24 mouse cellular contexts compared by ENCODE assay signal in the genomic region with DNA sequence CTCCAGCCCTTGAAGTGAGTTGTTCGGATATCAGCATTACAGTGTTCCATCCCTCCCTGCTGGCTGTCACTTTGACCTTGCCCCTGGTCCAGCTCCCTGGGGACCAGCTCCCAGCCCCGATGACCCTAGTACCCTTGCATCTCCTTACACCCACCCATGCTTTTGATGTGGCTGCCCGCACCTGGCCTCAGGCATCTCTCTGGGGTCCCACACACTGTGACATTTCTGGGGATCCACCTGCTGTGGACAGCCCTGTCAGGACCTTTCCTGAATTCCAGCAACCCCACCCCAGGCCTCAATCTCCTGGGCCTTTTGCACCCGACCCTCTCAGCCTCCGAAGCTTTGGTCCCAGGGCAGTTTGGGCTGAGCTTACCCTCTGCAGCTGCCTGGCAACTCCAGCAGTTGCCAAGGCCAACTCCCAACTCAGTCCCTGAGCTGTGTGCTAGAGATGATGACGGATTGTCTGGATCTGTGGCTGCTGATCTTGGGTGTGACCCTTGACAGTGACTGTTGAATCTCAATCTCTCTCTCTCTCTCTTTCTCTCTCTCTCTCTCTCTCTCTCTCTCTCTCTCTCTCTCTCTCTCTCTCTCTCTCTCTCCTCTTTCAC. TPM values are rescaled to one million over a fixed set of nuclear protein-coding genes. Genes with fewer than 3 reads are reported as not detected.
DNase-seq lines count a peak whose midpoint lies in the region; ATAC-seq lines count a peak whose summit lies in the region.
"Had no signal": no experiment of that assay in that cellular context is flagged by ENCODE, and none has a peak within 500 bp of the region (broad histone marks: within the 10 kb centered on the region; RNA-seq: fewer than 3 reads in every experiment).

No protein-coding gene starts in this region.

- no peak overlapping the region for H3K4me3 ChIP-seq in midbrain, embryonic 10.5 days
- no peak overlapping the region for H3K4me3 ChIP-seq in midbrain, embryonic 14.5 days (replicated peaks; ENCODE audit: low read depth, low read length)
- H3K4me3 ChIP-seq: embryonic facial prominence, embryonic 12.5 days; forebrain, embryonic 15.5 days; heart, embryonic 12.5 days; intestine, embryonic 15.5 days had no signal

- no peaks in the 10 kb centered on the region for H3K36me3 ChIP-seq in midbrain, embryonic 10.5 days
- H3K36me3 ChIP-seq in midbrain, embryonic 14.5 days (ENCODE audit: control insufficient read depth, insufficient read depth, low read length): no peaks in the 10 kb centered on the region
- H3K36me3 ChIP-seq: embryonic facial prominence, embryonic 12.5 days; forebrain, embryonic 15.5 days; G1E; heart, embryonic 12.5 days; hindbrain, embryonic 10.5 days; intestine, embryonic 15.5 days had no signal

- H3K4me2 ChIP-seq in midbrain, embryonic 14.5 days (ENCODE audit: low read length): no peak overlapping the region
- H3K4me2 ChIP-seq: embryonic facial prominence, embryonic 12.5 days; forebrain, embryonic 15.5 days; heart, embryonic 12.5 days; hindbrain, embryonic 14.5 days; intestine, embryonic 15.5 days had no signal

- 58% methylated on average over 6 of the region's 6 CpGs for WGBS in midbrain, embryonic 10.5 days
- 64% methylated on average over 6 of the region's 6 CpGs for WGBS in midbrain, embryonic 14.5 days

- no peak for DNase-seq in midbrain, embryonic 10.5 days (ENCODE audit: low spot score)
- no peak for DNase-seq in midbrain, embryonic 14.5 days
- DNase-seq in adrenal gland, adult 8-10 months: peak; percentile 28
- DNase-seq in adrenal gland, postnatal 25 days: peak; percentile 34
- no peak for DNase-seq in urinary bladder, postnatal 36 days (ENCODE audit: low spot score in 2 of 2)
- no peak for DNase-seq in ovary, postnatal 36 days (ENCODE audit: low spot score)
- DNase-seq: B cell, adult 2 months; cerebellum, adult 11-12 months; cerebellum, adult 9-10 months; cerebellum, postnatal 25 days; gastrocnemius, postnatal 25 days had no signal

- no peak for ATAC-seq in midbrain, embryonic 14.5 days (ENCODE audit: low FRiP score, low TSS enrichment)
- ATAC-seq: CD4-positive, CD25-positive, alpha-beta regulatory T cell, adult 4 months; forebrain, embryonic 15.5 days; intestine, embryonic 15.5 days had no signal

- no peaks in the 10 kb centered on the region for H3K9me3 ChIP-seq in midbrain, embryonic 10.5 days (replicated peaks)
- H3K9me3 ChIP-seq in midbrain, embryonic 14.5 days (ENCODE audit: control insufficient read depth, low read length): no peaks in the 10 kb centered on the region
- H3K9me3 ChIP-seq: embryonic facial prominence, embryonic 12.5 days; forebrain, embryonic 15.5 days; G1E; heart, embryonic 12.5 days; hindbrain, embryonic 10.5 days; intestine, embryonic 15.5 days had no signal

- H3K9ac ChIP-seq in midbrain, embryonic 14.5 days (replicated peaks; ENCODE audit: low read length): no peak overlapping the region
- H3K9ac ChIP-seq: embryonic facial prominence, embryonic 12.5 days; forebrain, embryonic 15.5 days; heart, embryonic 12.5 days; hindbrain, embryonic 14.5 days; intestine, embryonic 15.5 days had no signal

- H3K27ac ChIP-seq in midbrain, embryonic 10.5 days (replicated peaks): 0 out of 2 replicates have a peak overlapping the region, but pooled peaks have one; percentile 63
- H3K27ac ChIP-seq in midbrain, embryonic 14.5 days (replicated peaks; ENCODE audit: low read depth, low read length): no peak overlapping the region
- H3K27ac ChIP-seq: embryonic facial prominence, embryonic 12.5 days; forebrain, embryonic 15.5 days; hindbrain, embryonic 14.5 days; intestine, embryonic 15.5 days had no signal

- H3K4me1 ChIP-seq in midbrain, embryonic 10.5 days: peaks cover 46% of the 10 kb centered on the region
- H3K4me1 ChIP-seq in midbrain, embryonic 14.5 days (ENCODE audit: control insufficient read depth, insufficient read depth, low read length): peaks cover 14% of the 10 kb centered on the region; the same call in 1 of the 2 replicates

- peaks cover 47% of the 10 kb centered on the region for H3K27me3 ChIP-seq in midbrain, embryonic 10.5 days (ENCODE audit: low read depth, poor library complexity, severe bottlenecking)
- no peaks in the 10 kb centered on the region for H3K27me3 ChIP-seq in midbrain, embryonic 14.5 days (ENCODE audit: control insufficient read depth, insufficient read depth, low read length)
- H3K27me3 ChIP-seq: forebrain, embryonic 15.5 days; intestine, embryonic 15.5 days had no signal

RNA-seq across cellular contexts. Expression of a gene that starts 11.1 kb away (rescaled TPM):
- polyA plus RNA-seq in midbrain, embryonic 10.5 days (2016; fragmentation: Nextera tagmentation; extraction: Ambion mirVana): 0.04 and 0.06 TPM in 2 replicates
- 0.12 TPM in 1 of 2 replicates, not detected in the other for polyA plus RNA-seq in midbrain, embryonic 14.5 days (2014; fragmentation: Nextera tagmentation; extraction: Ambion mirVana)
- total RNA-seq in adrenal gland, adult 8-10 months (2022): not detected
- not detected in 2 replicates for total RNA-seq in adrenal gland, postnatal 25 days (2021)
- total RNA-seq: granulocyte monocyte progenitor cell, adult 5-6 weeks; heart, adult 8-10 months; heart, postnatal 25 days had no signal
- polyA plus RNA-seq: forebrain, embryonic 11.5 days; forebrain, embryonic 15.5 days; hindbrain, embryonic 14.5 days had no signal

RNA-seq across cellular contexts. Expression of a gene that starts 24.0 kb away (rescaled TPM):
- polyA plus RNA-seq in midbrain, embryonic 10.5 days (2016; fragmentation: Nextera tagmentation; extraction: Ambion mirVana): 0.10 and 0.15 TPM in 2 replicates
- not detected in 2 replicates for polyA plus RNA-seq in midbrain, embryonic 14.5 days (2014; fragmentation: Nextera tagmentation; extraction: Ambion mirVana)
- total RNA-seq in adrenal gland, adult 8-10 months (2022): not detected
- not detected in 2 replicates for total RNA-seq in adrenal gland, postnatal 25 days (2021)
- polyA plus RNA-seq: cortical plate, adult 2 months; forebrain, embryonic 11.5 days; forebrain, embryonic 15.5 days; hindbrain, embryonic 14.5 days had no signal

Comparison
In these comparisons a context has a peak if more than half of its experiments do, and no peak if none do; other contexts are left out.
1. DNase-seq: peak in adrenal gland, adult 8-10 months (single experiment) and adrenal gland, postnatal 25 days (single experiment); none in midbrain, embryonic 10.5 days (single experiment), midbrain, embryonic 14.5 days (single experiment), urinary bladder, postnatal 36 days (0 of 2) and ovary, postnatal 36 days (single experiment).